Mouse (Mus musculus) lung, adult 2 months (tissue): Measurements from ENCODE around the gene Churc1.

ENCODE experiments used
- CTCF ChIP-seq: fragments of 200-500 bp; IDR thresholded peaks from 2 replicates; pipeline ENCODE4 v1.5.1; 2011; ENCODE audit warnings: mild to moderate bottlenecking, low read length, control low read depth; ENCODE audit not compliant: insufficient read depth
- POLR2A ChIP-seq: fragments of 200-500 bp; IDR thresholded peaks from 2 replicates; pipeline ENCODE4 v1.6.1; 2011; ENCODE audit warnings: low read depth, mild to moderate bottlenecking, control low read depth, low read length, borderline replicate concordance; ENCODE audit errors: extremely low read depth

- TF ChIP-seq CTCF (no peak), POLR2A (no peak)
Measured at GRCm38 (mm10) chr12:76817176-76817575, 51.8 kb downstream of the Churc1 start.
